Mouse (Mus musculus): ENCODE data around the gene Psap. TPM values are rescaled to one million over a fixed set of nuclear protein-coding genes. Genes with fewer than 3 reads are reported as not detected.

Gene Psap
- polyA plus RNA-seq, 1 experiment from 2014 or later, result 143 TPM

DNA sequence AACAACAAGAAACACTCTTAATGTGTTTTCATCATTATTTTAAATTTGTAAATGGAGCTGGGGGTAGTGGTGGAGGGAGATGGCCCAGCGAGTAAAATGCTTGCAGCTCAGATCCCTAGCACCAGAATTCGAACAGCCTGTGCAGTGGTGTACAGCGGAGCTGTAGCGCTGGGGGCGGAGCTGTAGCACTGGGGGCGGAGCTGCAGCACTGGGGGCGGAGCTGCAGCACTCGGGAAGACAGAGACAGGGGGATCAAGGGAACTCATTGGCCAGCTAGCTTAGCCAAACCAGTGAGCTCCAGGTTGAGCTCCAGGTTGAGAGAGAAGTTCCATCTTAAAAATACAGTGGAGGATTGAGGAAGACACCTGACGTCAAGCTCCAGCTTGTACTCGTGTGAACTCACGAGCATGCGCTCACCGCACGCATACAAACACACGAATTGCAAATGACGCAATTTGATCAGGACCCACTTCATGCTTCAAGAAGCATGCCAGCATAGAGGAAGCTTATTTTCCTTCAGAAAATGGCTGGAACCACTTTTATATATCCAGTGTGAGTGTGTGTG, 20.1 kb upstream of the Psap start:
- no peak overlapping the region for H3K4me2 ChIP-seq (ENCODE audit: low read depth, low read length)
- peaks cover 9% of the 10 kb centered on the region for H3K4me1 ChIP-seq (ENCODE audit: control insufficient read depth, insufficient read depth, low read length)
- no peaks in the 10 kb centered on the region for H3K9me3 ChIP-seq (replicated peaks; ENCODE audit: control insufficient read depth, low read length)
- ATAC-seq (replicated peaks; ENCODE audit: extremely low read depth, insufficient read depth, low FRiP score), result no peak
- WGBS, result 64% methylated on average over 16 of the region's 16 CpGs
- H3K36me3 ChIP-seq (ENCODE audit: control insufficient read depth, insufficient read depth), result no peaks in the 10 kb centered on the region
- H3K9ac ChIP-seq (ENCODE audit: low read length), result no peak overlapping the region
- H3K27me3 ChIP-seq (ENCODE audit: control insufficient read depth, insufficient read depth, low read length), result no peaks in the 10 kb centered on the region
- no peak overlapping the region for H3K4me3 ChIP-seq (ENCODE audit: low read length)
- no peak overlapping the region for H3K27ac ChIP-seq (ENCODE audit: low read length)

DNA sequence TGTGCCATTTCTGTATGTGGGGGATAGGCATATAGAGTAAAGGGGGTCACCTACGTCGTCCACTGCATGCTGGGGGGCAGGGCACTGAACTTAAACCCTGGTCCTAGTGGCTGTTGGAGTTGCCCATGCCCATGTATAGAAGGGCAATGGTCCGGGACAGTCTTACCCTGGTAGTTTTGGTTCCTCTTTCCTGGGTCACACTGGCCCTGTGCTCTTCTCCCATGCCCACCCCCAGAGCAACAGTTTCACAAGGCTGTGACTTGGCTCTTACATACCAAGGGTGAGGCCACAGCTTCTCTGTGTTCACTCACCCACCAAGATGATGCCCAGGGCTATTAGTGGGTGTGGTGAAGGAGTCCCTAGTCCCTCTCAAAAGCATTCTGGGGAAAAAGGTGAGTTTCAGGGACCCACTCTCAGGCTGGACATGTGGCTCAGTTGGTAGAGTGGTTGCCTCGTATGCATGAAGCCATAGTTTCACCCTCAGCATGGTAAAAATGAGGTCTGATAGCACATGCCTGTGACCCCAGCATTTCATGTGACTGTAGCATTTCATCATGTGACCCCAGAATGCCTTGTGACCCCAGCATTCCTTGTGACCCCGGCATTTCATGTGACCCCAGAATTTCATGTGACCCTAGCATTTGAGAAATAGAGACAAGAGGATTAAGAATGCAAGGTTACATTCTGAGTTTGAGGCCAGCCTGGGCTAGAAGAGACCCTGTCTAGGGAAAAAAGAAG, 16.7 kb upstream of the Psap start:
- no peak overlapping the region for H3K27ac ChIP-seq (ENCODE audit: low read length)
- WGBS, result 84% methylated on average over 5 of the region's 5 CpGs
- ATAC-seq (replicated peaks; ENCODE audit: extremely low read depth, insufficient read depth, low FRiP score), result no peak

DNA sequence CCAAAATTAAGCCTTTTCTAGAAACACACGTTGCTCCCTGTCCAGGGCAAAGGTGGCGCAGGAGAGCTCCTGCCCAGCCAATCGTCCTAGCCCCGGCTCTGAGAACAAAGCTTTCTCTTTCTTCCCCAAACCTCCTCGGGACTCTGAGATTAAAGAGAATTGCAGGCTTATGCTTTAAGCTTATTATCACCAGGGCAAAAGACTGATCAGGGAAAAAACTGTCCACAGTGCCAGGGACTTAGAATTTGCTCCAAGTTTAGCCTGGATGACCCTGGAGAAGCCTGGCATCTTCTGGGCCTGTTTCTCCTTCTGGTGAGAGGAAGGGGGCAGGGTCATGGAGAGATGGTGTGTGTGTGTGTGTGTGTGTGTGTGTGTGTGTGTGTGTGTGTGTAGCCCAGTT, 15.9 kb upstream of the Psap start:
- Histone ChIP-seq H3K4me2 (ENCODE audit: low read depth, low read length) (no peak overlapping the region), H3K9ac (ENCODE audit: low read length) (no peak overlapping the region), H3K9me3 (replicated peaks; ENCODE audit: control insufficient read depth, low read length) (no peaks in the 10 kb centered on the region), H3K27me3 (ENCODE audit: control insufficient read depth, insufficient read depth, low read length) (no peaks in the 10 kb centered on the region), H3K4me1 (ENCODE audit: control insufficient read depth, insufficient read depth, low read length) (peaks cover 16% of the 10 kb centered on the region), H3K36me3 (ENCODE audit: control insufficient read depth, insufficient read depth) (no peaks in the 10 kb centered on the region), H3K27ac (ENCODE audit: low read length) (no peak overlapping the region), H3K4me3 (ENCODE audit: low read length) (no peak overlapping the region)
- no peak for ATAC-seq (replicated peaks; ENCODE audit: extremely low read depth, insufficient read depth, low FRiP score)
- 65% methylated on average over 5 of the region's 5 CpGs for WGBS

More for the DNA sequence above, 16.7 kb upstream of the Psap start:
- no peaks in the 10 kb centered on the region for H3K9me3 ChIP-seq (replicated peaks; ENCODE audit: control insufficient read depth, low read length)
- peaks cover 16% of the 10 kb centered on the region for H3K4me1 ChIP-seq (ENCODE audit: control insufficient read depth, insufficient read depth, low read length)
- H3K4me2 ChIP-seq (ENCODE audit: low read depth, low read length), result no peak overlapping the region
- H3K4me3 ChIP-seq (ENCODE audit: low read length), result no peak overlapping the region
- H3K27me3 ChIP-seq (ENCODE audit: control insufficient read depth, insufficient read depth, low read length), result no peaks in the 10 kb centered on the region
- H3K9ac ChIP-seq (ENCODE audit: low read length), result no peak overlapping the region
- no peaks in the 10 kb centered on the region for H3K36me3 ChIP-seq (ENCODE audit: control insufficient read depth, insufficient read depth)

DNA sequence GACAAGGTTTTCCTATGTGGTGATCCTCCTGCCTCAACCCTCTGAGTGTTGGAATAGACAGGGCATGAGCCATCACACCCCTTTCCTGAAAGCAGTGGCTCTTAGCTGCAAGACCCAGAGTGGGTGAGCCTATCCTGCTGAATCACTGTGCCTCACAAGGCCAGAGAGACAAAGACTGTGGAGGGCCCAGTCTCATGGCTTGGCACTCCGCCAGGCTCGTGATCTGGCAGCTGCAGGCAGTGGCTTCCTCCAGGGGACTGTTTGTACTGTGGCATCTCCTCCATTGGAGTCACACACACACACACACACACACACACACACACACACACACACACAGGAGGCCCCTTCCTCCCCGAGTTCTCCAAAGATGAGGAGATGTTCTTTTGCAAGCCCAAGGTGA, 15.0 kb upstream of the Psap start:
- Histone ChIP-seq H3K36me3 (ENCODE audit: control insufficient read depth, insufficient read depth) (no peaks in the 10 kb centered on the region), H3K4me3 (ENCODE audit: low read length) (no peak overlapping the region), H3K9me3 (replicated peaks; ENCODE audit: control insufficient read depth, low read length) (no peaks in the 10 kb centered on the region), H3K4me2 (ENCODE audit: low read depth, low read length) (no peak overlapping the region), H3K9ac (ENCODE audit: low read length) (peak overlapping the region; percentile 30; the same call in 1 of the 2 replicates), H3K27me3 (ENCODE audit: control insufficient read depth, insufficient read depth, low read length) (no peaks in the 10 kb centered on the region), H3K4me1 (ENCODE audit: control insufficient read depth, insufficient read depth, low read length) (peaks cover 16% of the 10 kb centered on the region), H3K27ac (ENCODE audit: low read length) (peak overlapping the region; percentile 78)
- 18% methylated on average over 3 of the region's 3 CpGs for WGBS
- peak; percentile 90 for ATAC-seq (replicated peaks; ENCODE audit: extremely low read depth, insufficient read depth, low FRiP score)

DNA sequence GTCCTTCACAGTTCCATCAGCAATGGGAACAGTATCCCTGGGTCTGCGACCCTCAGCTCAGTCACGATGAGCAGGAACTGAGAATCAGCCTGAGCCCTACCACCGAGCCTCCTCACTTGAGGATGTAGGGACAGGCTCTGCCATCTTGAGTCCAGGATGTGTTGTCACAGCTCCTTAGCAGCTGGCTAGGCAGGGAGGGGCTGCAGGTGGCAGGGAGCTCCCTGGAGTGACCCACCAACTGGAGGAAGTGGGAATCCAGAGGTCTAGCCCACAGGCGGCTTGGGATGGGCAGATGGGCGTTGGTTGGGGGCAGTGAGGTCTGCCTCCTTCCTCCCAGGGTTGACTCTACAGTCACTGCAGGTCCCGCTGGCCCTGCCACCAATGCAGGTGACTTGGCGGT, 14.1 kb upstream of the Psap start:
- H3K36me3 ChIP-seq (ENCODE audit: control insufficient read depth, insufficient read depth), result no peaks in the 10 kb centered on the region
- no peaks in the 10 kb centered on the region for H3K9me3 ChIP-seq (replicated peaks; ENCODE audit: control insufficient read depth, low read length)
- WGBS, result 86% methylated on average over 7 of the region's 7 CpGs
- no peaks in the 10 kb centered on the region for H3K27me3 ChIP-seq (ENCODE audit: control insufficient read depth, insufficient read depth, low read length)
- H3K4me3 ChIP-seq (ENCODE audit: low read length), result no peak overlapping the region
- H3K9ac ChIP-seq (ENCODE audit: low read length), result no peak overlapping the region
- no peak overlapping the region for H3K4me2 ChIP-seq (ENCODE audit: low read depth, low read length)
- H3K4me1 ChIP-seq (ENCODE audit: control insufficient read depth, insufficient read depth, low read length), result peaks cover 16% of the 10 kb centered on the region
- H3K27ac ChIP-seq (ENCODE audit: low read length), result no peak overlapping the region
- no peak for ATAC-seq (replicated peaks; ENCODE audit: extremely low read depth, insufficient read depth, low FRiP score)

DNA sequence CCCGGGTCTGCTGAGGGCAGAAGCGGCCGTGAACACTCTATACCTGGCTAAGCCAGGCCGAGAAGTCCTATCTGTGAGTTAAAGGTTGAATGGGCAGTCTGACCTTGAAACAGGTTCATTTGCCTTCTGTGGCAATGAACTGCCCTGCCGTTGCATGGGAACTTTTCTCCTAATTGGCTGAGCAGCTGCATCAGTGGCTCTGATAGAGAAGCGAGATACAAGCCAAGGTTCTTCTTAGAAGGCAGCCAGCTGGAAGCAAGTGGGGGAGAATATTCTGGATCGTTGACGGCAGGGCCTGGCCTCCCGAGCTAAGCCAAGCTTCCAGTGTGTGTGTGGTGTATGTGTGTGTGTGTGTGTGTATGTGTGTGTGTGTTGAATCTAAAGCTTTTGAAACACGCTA, 12.2 kb upstream of the Psap start:
- Histone ChIP-seq H3K9me3 (replicated peaks; ENCODE audit: control insufficient read depth, low read length) (no peaks in the 10 kb centered on the region), H3K4me2 (ENCODE audit: low read depth, low read length) (no peak overlapping the region), H3K27me3 (ENCODE audit: control insufficient read depth, insufficient read depth, low read length) (no peaks in the 10 kb centered on the region), H3K27ac (ENCODE audit: low read length) (no peak overlapping the region), H3K9ac (ENCODE audit: low read length) (no peak overlapping the region), H3K36me3 (ENCODE audit: control insufficient read depth, insufficient read depth) (no peaks in the 10 kb centered on the region), H3K4me1 (ENCODE audit: control insufficient read depth, insufficient read depth, low read length) (peaks cover 23% of the 10 kb centered on the region), H3K4me3 (ENCODE audit: low read length) (no peak overlapping the region)
- no peak for ATAC-seq (replicated peaks; ENCODE audit: extremely low read depth, insufficient read depth, low FRiP score)
- WGBS, result 57% methylated on average over 10 of the region's 10 CpGs

DNA sequence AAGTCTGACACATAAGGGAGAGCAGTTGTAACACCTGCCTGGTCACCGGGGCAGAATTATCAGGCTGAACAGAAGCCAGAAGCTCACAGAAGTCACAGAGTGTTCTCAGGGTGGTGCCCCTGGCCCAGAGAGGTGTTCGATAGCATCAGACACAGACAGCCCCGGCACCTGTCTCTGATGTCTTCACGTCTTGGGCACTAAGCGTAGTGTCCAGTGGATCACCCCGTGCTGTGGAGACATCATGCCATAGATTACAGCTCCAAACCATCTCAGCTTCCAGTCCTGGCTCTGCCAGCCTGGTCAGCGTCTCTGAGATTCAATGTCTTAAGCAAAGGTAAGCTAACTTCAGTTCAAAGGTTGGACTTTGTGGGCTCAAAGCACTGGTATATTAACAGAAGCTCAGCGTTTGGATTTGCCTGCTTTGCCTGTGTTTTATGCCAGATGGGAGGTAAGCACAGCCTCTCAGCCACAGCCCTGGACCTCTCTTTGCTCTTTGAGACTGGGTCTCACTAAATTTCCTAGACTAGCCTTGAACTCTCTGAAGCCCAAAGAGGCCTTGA, 10.5 kb upstream of the Psap start:
- 84% methylated on average over 8 of the region's 8 CpGs for WGBS
- no peak for ATAC-seq (replicated peaks; ENCODE audit: extremely low read depth, insufficient read depth, low FRiP score)
- Histone ChIP-seq H3K9me3 (replicated peaks; ENCODE audit: control insufficient read depth, low read length) (no peaks in the 10 kb centered on the region), H3K4me3 (ENCODE audit: low read length) (no peak overlapping the region), H3K27me3 (ENCODE audit: control insufficient read depth, insufficient read depth, low read length) (no peaks in the 10 kb centered on the region), H3K36me3 (ENCODE audit: control insufficient read depth, insufficient read depth) (no peaks in the 10 kb centered on the region), H3K4me1 (ENCODE audit: control insufficient read depth, insufficient read depth, low read length) (peaks cover 22% of the 10 kb centered on the region), H3K27ac (ENCODE audit: low read length) (no peak overlapping the region), H3K9ac (ENCODE audit: low read length) (no peak overlapping the region), H3K4me2 (ENCODE audit: low read depth, low read length) (no peak overlapping the region)

DNA sequence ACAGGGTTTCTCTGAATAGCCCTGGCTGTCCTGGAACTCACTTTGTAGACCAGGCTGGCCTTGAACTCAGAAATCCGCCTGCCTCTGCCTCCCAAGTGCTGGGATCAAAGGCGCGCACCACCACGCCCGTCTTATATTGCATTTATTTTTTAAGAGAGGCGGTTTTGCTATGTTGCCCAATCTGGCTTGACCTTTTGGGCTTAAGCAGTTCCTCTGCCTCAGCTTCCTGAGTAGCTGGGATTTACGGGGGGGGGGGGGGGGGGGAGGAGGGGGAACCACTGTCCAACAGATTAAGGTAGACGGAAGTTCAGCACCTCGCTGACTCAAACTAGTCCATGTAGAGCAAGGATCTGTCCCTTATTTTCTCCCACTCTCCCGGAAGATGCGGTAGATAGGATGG, 8.7 kb upstream of the Psap start:
- no peak overlapping the region for H3K27ac ChIP-seq (ENCODE audit: low read length)
- peaks cover 19% of the 10 kb centered on the region for H3K4me1 ChIP-seq (ENCODE audit: control insufficient read depth, insufficient read depth, low read length)
- H3K4me3 ChIP-seq (ENCODE audit: low read length), result no peak overlapping the region
- H3K9me3 ChIP-seq (replicated peaks; ENCODE audit: control insufficient read depth, low read length), result no peaks in the 10 kb centered on the region
- no peaks in the 10 kb centered on the region for H3K27me3 ChIP-seq (ENCODE audit: control insufficient read depth, insufficient read depth, low read length)
- no peak overlapping the region for H3K9ac ChIP-seq (ENCODE audit: low read length)
- no peak overlapping the region for H3K4me2 ChIP-seq (ENCODE audit: low read depth, low read length)
- H3K36me3 ChIP-seq (ENCODE audit: control insufficient read depth, insufficient read depth), result no peaks in the 10 kb centered on the region
- no peak for ATAC-seq (replicated peaks; ENCODE audit: extremely low read depth, insufficient read depth, low FRiP score)
- 83% methylated on average over 10 of the region's 11 CpGs for WGBS
